Mouse (Mus musculus) heart, embryonic 16.5 days (tissue): ENCODE results near the gene Usp48. TPM values are rescaled to one million over a fixed set of nuclear protein-coding genes. Genes with fewer than 3 reads are reported as not detected.
A peak's percentile ranks its signal among the peaks of the same experiment; 100 is the strongest.

Source experiments
- ATAC-seq: fragments of 200-750 bp; cut with Nextera tagmentation; replicated peaks from 2 replicates; pipeline ENCODE4 v1.8.0; 2017; ENCODE audit warnings: moderate number of reproducible peaks; ENCODE audit not compliant: insufficient read depth, low FRiP score; ENCODE audit errors: extremely low read depth
- H3K27ac ChIP-seq: fragments of 300-500 bp; sonication (generic); 2 replicates; pipeline ENCODE4 v1.5.1; 2014; ENCODE audit warnings: mild to moderate bottlenecking, low read length, control low read depth, moderate library complexity
- H3K27me3 ChIP-seq: fragments of 300-500 bp; sonication (generic); 2 replicates; pipeline ENCODE4 v1.6.1; 2014; ENCODE audit warnings: low read length, mixed read lengths; ENCODE audit not compliant: control insufficient read depth, insufficient read depth
- H3K36me3 ChIP-seq: fragments of 300-500 bp; sonication (generic); 2 replicates; pipeline ENCODE4 v1.6.1; 2014; ENCODE audit not compliant: control insufficient read depth, insufficient read depth
- H3K4me1 ChIP-seq: fragments of 300-500 bp; sonication (generic); 2 replicates; pipeline ENCODE4 v1.6.1; 2014; ENCODE audit warnings: low read length, mixed read lengths; ENCODE audit not compliant: control insufficient read depth, insufficient read depth
- H3K4me2 ChIP-seq: fragments of 300-500 bp; sonication (generic); 2 replicates; pipeline ENCODE4 v1.6.1; 2014; ENCODE audit warnings: low read depth, mild to moderate bottlenecking, control low read depth, low read length
- H3K4me3 ChIP-seq: fragments of 300-500 bp; sonication (generic); 2 replicates; pipeline ENCODE4 v1.5.1; 2014; ENCODE audit warnings: mild to moderate bottlenecking, control low read depth, low read length
- H3K9ac ChIP-seq: fragments of 300-500 bp; sonication (generic); 2 replicates; pipeline ENCODE4 v1.6.1; 2014; ENCODE audit warnings: low read length, control low read depth
- H3K9me3 ChIP-seq: fragments of 300-500 bp; sonication (generic); replicated peaks from 2 replicates; pipeline ENCODE4 v1.6.1; 2016; ENCODE audit warnings: low read length; ENCODE audit not compliant: control insufficient read depth
- WGBS: fragments of 180-500 bp; shearing (Covaris S2); extraction: QIAGEN DNeasy Blood & Tissue Kit; methylation state at CpG from one replicate; pipeline ENCODE4 v1.1.7; 2014; 5-methylcytosine and 5-hydroxymethylcytosine counted together
- polyA plus RNA-seq: library from polyadenylated mRNA; unstranded; fragments of >200 nt; fragmentation: Nextera tagmentation; extraction: Ambion mirVana; gene quantifications from 2 replicates; pipeline ENCODE4 v1.2.1, GENCODE M21; 2015

Usp48 gene
- polyA plus RNA-seq, 1 experiment from 2014 or later, result 34.8 TPM

- no peak overlapping the region for H3K4me2 ChIP-seq
- H3K4me1 ChIP-seq, result peaks cover 7% of the 10 kb centered on the region; the same call in 1 of the 2 replicates
- ATAC-seq, result no peak
- H3K27me3 ChIP-seq, result peaks cover 75% of the 10 kb centered on the region
- no peak overlapping the region for H3K9ac ChIP-seq
- no peak overlapping the region for H3K27ac ChIP-seq
- no peaks in the 10 kb centered on the region for H3K36me3 ChIP-seq
- H3K9me3 ChIP-seq, result no peaks in the 10 kb centered on the region
- WGBS, result 42% methylated on average over 7 of the region's 7 CpGs
- H3K4me3 ChIP-seq, result no peak overlapping the region
These were observed 89.5 kb downstream of the Usp48 start for GRCm38 (mm10) chr4:137682961-137683453.

GRCm38 (mm10) chr4:137684830-137685343 is 91.3 kb downstream of the Usp48 start:
- Histone ChIP-seq H3K4me3 (no peak overlapping the region), H3K4me1 (peaks cover 7% of the 10 kb centered on the region; the same call in 1 of the 2 replicates), H3K9ac (no peak overlapping the region), H3K4me2 (no peak overlapping the region), H3K27ac (no peak overlapping the region), H3K27me3 (peaks cover 56% of the 10 kb centered on the region), H3K36me3 (no peaks in the 10 kb centered on the region), H3K9me3 (no peaks in the 10 kb centered on the region)
- no peak for ATAC-seq
- 23% methylated on average over 9 of the region's 9 CpGs for WGBS

- no peaks in the 10 kb centered on the region for H3K36me3 ChIP-seq
- no peaks in the 10 kb centered on the region for H3K9me3 ChIP-seq
- no peak for ATAC-seq
- peaks cover 5% of the 10 kb centered on the region; the same call in 1 of the 2 replicates for H3K4me1 ChIP-seq
- H3K4me3 ChIP-seq, result no peak overlapping the region
- 69% methylated on average over 5 of the region's 5 CpGs for WGBS
- no peak overlapping the region for H3K4me2 ChIP-seq
- no peak overlapping the region for H3K27ac ChIP-seq
- no peak overlapping the region for H3K9ac ChIP-seq
- H3K27me3 ChIP-seq, result peaks cover 43% of the 10 kb centered on the region
These were observed 92.7 kb downstream of the Usp48 start for GRCm38 (mm10) chr4:137686303-137686702.

DNA sequence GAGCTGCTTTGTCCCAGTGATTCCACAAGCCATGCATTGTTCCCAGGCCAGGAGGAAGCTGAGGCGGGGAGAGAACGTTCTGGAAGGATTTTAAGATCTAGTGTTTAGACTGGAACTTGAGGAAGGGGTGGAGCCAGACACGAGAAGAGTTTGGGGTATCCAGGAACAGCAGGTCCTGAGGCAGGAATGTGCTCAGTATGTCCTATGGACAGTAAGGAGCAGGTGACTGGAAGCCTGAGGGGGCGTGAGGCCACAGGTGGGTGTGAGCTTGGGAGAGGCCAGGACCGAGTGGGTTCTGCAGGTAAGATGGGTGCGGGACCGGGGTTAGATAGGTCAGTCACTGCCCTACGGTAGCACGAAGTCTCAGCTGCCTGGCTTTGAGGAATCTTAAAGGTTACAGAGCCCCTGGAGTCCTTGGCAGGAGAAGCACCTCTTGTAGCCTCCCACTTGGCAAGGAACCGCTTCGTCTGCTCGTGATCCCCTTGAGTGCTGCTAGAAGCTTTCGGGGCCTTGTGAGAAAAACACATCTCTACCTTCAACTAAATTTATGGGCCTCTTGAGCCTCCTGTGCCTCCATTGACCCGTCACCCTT is 93.8 kb downstream of the Usp48 start:
- no peaks in the 10 kb centered on the region for H3K4me1 ChIP-seq
- no peak overlapping the region for H3K4me3 ChIP-seq
- no peak overlapping the region for H3K9ac ChIP-seq
- ATAC-seq, result no peak
- no peak overlapping the region for H3K4me2 ChIP-seq
- peaks cover 34% of the 10 kb centered on the region for H3K27me3 ChIP-seq
- H3K27ac ChIP-seq, result no peak overlapping the region
- H3K36me3 ChIP-seq, result no peaks in the 10 kb centered on the region
- 64% methylated on average over 14 of the region's 14 CpGs for WGBS
- H3K9me3 ChIP-seq, result no peaks in the 10 kb centered on the region

DNA sequence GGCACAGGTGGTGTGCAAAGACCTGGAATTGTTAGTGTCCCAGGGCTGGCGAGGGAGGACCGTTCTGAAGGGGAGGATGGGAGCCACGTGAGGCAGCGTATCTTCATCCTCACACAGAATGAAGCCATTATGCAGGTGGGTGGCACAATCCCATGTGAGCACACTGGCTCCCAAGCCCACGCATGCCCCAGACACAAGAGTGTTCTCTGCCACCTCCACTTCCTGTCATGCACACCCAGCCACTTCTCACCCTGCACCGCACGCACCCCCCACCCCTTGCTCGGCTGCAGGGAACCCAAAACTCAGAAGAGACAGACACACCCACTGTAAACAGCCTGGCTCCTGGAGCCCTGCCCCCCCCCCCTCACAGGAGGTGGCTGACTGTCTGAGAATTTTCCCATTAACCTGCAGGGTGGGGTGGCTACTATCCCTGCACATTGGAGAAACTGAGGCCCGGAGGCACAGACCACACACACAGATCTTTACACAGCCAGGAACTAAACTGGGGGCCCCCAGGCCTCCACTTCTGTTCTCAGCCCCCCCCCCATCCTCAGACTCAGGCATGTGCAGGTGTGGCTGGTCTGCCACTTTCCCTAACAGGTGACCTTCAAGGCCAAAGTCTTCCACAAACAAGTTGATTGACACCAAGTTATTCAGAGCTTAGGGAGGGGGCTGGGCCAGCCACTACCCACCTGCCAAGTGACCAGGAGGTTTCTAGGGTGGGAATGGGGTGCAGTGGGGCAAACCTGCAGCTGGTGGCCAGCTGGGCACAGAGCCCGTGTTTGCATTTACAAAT is 98.8 kb downstream of the Usp48 start:
- Histone ChIP-seq H3K36me3 (no peaks in the 10 kb centered on the region), H3K27me3 (peaks cover 10% of the 10 kb centered on the region), H3K27ac (no peak overlapping the region), H3K9me3 (no peaks in the 10 kb centered on the region), H3K4me3 (no peak overlapping the region), H3K4me1 (peaks cover 13% of the 10 kb centered on the region; the same call in 1 of the 2 replicates), H3K9ac (no peak overlapping the region), H3K4me2 (no peak overlapping the region)
- ATAC-seq, result no peak
- WGBS, result 75% methylated on average over 10 of the region's 10 CpGs

GRCm38 (mm10) chr4:137695300-137695699 is 101.7 kb downstream of the Usp48 start:
- ATAC-seq, result no peak

GRCm38 (mm10) chr4:137695900-137696299 is 102.3 kb downstream of the Usp48 start:
- no peak overlapping the region for H3K27ac ChIP-seq

More at GRCm38 (mm10) chr4:137695300-137695699, 101.7 kb downstream of the Usp48 start:
- Histone ChIP-seq H3K36me3 (no peaks in the 10 kb centered on the region), H3K9ac (no peak overlapping the region), H3K27ac (no peak overlapping the region), H3K27me3 (peaks cover 10% of the 10 kb centered on the region), H3K4me3 (no peak overlapping the region), H3K4me2 (no peak overlapping the region), H3K9me3 (no peaks in the 10 kb centered on the region), H3K4me1 (peaks cover 28% of the 10 kb centered on the region)
- WGBS, result 76% methylated on average over 8 of the region's 8 CpGs

GRCm38 (mm10) chr4:137697156-137697885 is 103.8 kb downstream of the Usp48 start:
- H3K9me3 ChIP-seq, result no peaks in the 10 kb centered on the region
- H3K36me3 ChIP-seq, result no peaks in the 10 kb centered on the region
- 69% methylated on average over 13 of the region's 13 CpGs for WGBS
- ATAC-seq, result no peak
- H3K9ac ChIP-seq, result no peak overlapping the region
- no peak overlapping the region for H3K4me3 ChIP-seq
- H3K27ac ChIP-seq, result no peak overlapping the region
- H3K4me1 ChIP-seq, result peaks cover 28% of the 10 kb centered on the region
- H3K4me2 ChIP-seq, result no peak overlapping the region
- peaks cover 10% of the 10 kb centered on the region for H3K27me3 ChIP-seq

More at GRCm38 (mm10) chr4:137695900-137696299, 102.3 kb downstream of the Usp48 start:
- 15% methylated on average over 4 of the region's 4 CpGs for WGBS
- Histone ChIP-seq H3K27me3 (peaks cover 10% of the 10 kb centered on the region), H3K36me3 (no peaks in the 10 kb centered on the region), H3K9ac (no peak overlapping the region), H3K9me3 (no peaks in the 10 kb centered on the region), H3K4me3 (no peak overlapping the region), H3K4me1 (peaks cover 28% of the 10 kb centered on the region), H3K4me2 (no peak overlapping the region)
- peak; percentile 78 for ATAC-seq
